Mouse (Mus musculus): ENCODE results near the gene Fam57b.

The Fam57b gene

GRCm38 (mm10) chr7:126825952-126826351 lies 28.5 kb downstream of the Fam57b start:
- no peak for DNase-seq (ENCODE audit: low read depth, low spot score)

- no peak for DNase-seq (ENCODE audit: low read depth, low spot score)
These were observed 34.1 kb downstream of the Fam57b start, which contains the start of gene 4930451I11Rik for GRCm38 (mm10) chr7:126831539-126831938. TSS of gene 4930451I11Rik (minus strand) at chr7:126831639.

GRCm38 (mm10) chr7:126832036-126832598 lies 34.6 kb downstream of the Fam57b start:
- peak; percentile 83 for DNase-seq (ENCODE audit: low read depth, low spot score)

GRCm38 (mm10) chr7:126833294-126833693 lies 35.8 kb downstream of the Fam57b start:
- no peak for DNase-seq (ENCODE audit: low read depth, low spot score)

GRCm38 (mm10) chr7:126843276-126843675 lies 45.8 kb downstream of the Fam57b start:
- DNase-seq (ENCODE audit: low read depth, low spot score), result no peak

GRCm38 (mm10) chr7:126845516-126845915 lies 48.0 kb downstream of the Fam57b start:
- no peak for DNase-seq (ENCODE audit: low read depth, low spot score)

- no peak for DNase-seq (ENCODE audit: low read depth, low spot score)
These were observed 49.6 kb downstream of the Fam57b start, which contains the start of gene Doc2a for GRCm38 (mm10) chr7:126847116-126847420. TSS of gene Doc2a (plus strand) at chr7:126847416.

GRCm38 (mm10) chr7:126847421-126848398 lies 50.2 kb downstream of the Fam57b start:
- DNase-seq (ENCODE audit: low read depth, low spot score), result no peak

- DNase-seq (ENCODE audit: low read depth, low spot score), result no peak
These were observed 51.3 kb downstream of the Fam57b start for GRCm38 (mm10) chr7:126848794-126849193.

- DNase-seq (ENCODE audit: low read depth, low spot score), result no peak
These were observed 52.7 kb downstream of the Fam57b start for GRCm38 (mm10) chr7:126850161-126850560.

GRCm38 (mm10) chr7:126851192-126851591 lies 53.7 kb downstream of the Fam57b start:
- no peak for DNase-seq (ENCODE audit: low read depth, low spot score)

- no peak for DNase-seq (ENCODE audit: low read depth, low spot score)
These were observed 56.0 kb downstream of the Fam57b start for GRCm38 (mm10) chr7:126853454-126853853.

- no peak for DNase-seq (ENCODE audit: low read depth, low spot score)
These were observed 58.2 kb downstream of the Fam57b start for GRCm38 (mm10) chr7:126855641-126856040.

GRCm38 (mm10) chr7:126856741-126857420 lies 59.4 kb downstream of the Fam57b start:
- peak; percentile 44 for DNase-seq (ENCODE audit: low read depth, low spot score)

GRCm38 (mm10) chr7:126860987-126861386 lies 63.5 kb downstream of the Fam57b start:
- no peak for DNase-seq (ENCODE audit: low read depth, low spot score)

GRCm38 (mm10) chr7:126861429-126862130 lies 64.1 kb downstream of the Fam57b start, which contains the start of gene Hirip3:
TSS of gene Hirip3 (plus strand) at chr7:126861972.
- DNase-seq (ENCODE audit: low read depth, low spot score), result peak; percentile 94

- DNase-seq (ENCODE audit: low read depth, low spot score), result peak; percentile 94
These were observed 64.8 kb downstream of the Fam57b start, which contains the start of gene Ino80e for GRCm38 (mm10) chr7:126862147-126862784. TSS of gene Ino80e (minus strand) at chr7:126862377.

GRCm38 (mm10) chr7:126863791-126864190 lies 66.3 kb downstream of the Fam57b start:
- DNase-seq (ENCODE audit: low read depth, low spot score), result no peak

- no peak for DNase-seq (ENCODE audit: low read depth, low spot score)
These were observed 70.1 kb downstream of the Fam57b start for GRCm38 (mm10) chr7:126867534-126867933.

GRCm38 (mm10) chr7:126868003-126868402 lies 70.5 kb downstream of the Fam57b start:
- no peak for DNase-seq (ENCODE audit: low read depth, low spot score)

Data from CD4-positive helper T cell, adult 2 months (primary cell).